Mouse (Mus musculus) left cerebral cortex, postnatal 36 days (tissue): ENCODE data around the gene Fxyd7. TPM values are rescaled to one million over a fixed set of nuclear protein-coding genes. Genes with fewer than 3 reads are reported as not detected.

Experiments
- DNase-seq, 2 experiments: peaks; one replicate each; pipeline ENCODE4 v3.0.0; 2021 to 2022; ENCODE audit warnings: low spot score in 2 of 2, mixed read lengths in 1 of 2
- intact Hi-C: fragments of 180-260 bp; cut with DNase I; formaldehyde crosslinking; loops from one replicate; pipeline ENCODE4 v1.15.1; 2025
- total RNA-seq, 2 experiments: library from RNA; stranded (reverse); gene quantifications; 2 replicates each; pipeline ENCODE4 v1.2.3; 2021

Gene Fxyd7
- total RNA-seq, 2 experiments from 2014 or later, result 184 to 245 TPM

DNA sequence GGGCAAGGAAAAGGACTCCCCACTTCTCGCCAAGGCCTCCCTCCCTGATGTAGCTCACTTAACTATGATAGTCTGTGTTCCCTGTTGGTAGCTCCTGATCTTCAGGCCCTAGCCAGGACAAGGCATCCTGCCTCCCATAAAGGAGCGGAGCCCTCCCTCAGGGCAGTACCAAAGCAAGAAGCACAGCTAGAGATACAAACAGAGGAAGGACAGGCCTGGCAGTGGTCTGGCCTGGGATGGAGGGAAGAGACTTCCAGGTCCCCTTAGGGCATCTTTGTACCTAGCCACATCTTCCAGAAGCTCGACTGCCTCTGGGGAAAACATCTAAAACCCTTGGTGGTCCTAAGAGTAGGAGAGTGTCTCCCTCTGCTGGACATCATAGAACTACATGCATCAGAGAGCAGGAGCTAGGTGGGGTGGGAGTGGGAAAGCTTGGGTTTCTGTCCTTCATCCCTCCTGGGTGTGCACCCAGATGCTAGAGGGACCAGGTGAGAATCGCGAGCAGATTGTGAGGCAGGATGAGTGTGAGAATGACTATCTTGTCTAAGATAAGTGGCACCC lies 26.7 kb upstream of the Fxyd7 start:
- intact Hi-C loops, result loop anchor here (2.0 kb wide), 1 partner anchor 19 kb away; the partner anchor contains the start of gene Lgi4
- peak in 1 of 2 experiments; percentile 15 for DNase-seq

- intact Hi-C loops, result no loop called here
- DNase-seq, result peak in 1 of 2 experiments; percentile 45
Measured at GRCm38 (mm10) chr7:31077470-31077869, 26.2 kb upstream of the Fxyd7 start.

GRCm38 (mm10) chr7:31076492-31076891 lies 25.2 kb upstream of the Fxyd7 start, which contains the start of gene Fxyd3:
Gene Fxyd3, minus strand, starts transcription at chr7:31076704.
- intact Hi-C loops, result no loop called here
- no peak for DNase-seq

DNA sequence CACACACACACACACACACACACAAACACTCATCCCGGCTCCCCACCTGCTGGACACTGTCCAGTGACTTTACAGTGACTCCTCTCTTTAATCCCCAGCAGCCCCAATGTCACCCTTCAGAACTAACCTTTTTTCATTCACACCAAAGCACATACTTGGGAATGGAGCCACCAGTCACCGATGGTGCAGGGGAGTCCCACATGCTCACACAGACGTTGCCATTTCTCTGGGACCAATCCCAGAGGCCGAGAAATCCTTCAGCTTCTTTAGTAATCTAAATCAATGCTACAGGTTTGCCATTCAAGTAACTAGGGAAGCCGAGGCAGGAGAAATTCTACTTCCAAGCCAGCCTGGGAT lies 23.4 kb upstream of the Fxyd7 start:
- intact Hi-C loops, result no loop called here
- DNase-seq, result peak in 1 of 2 experiments; percentile 27

GRCm38 (mm10) chr7:31074061-31074712 lies 22.9 kb upstream of the Fxyd7 start:
- DNase-seq, result peak in 1 of 2 experiments; percentile 44
- intact Hi-C loops, result no loop called here

GRCm38 (mm10) chr7:31073546-31073945 lies 22.3 kb upstream of the Fxyd7 start:
- intact Hi-C loops, result no loop called here

GRCm38 (mm10) chr7:31072326-31072725 lies 21.1 kb upstream of the Fxyd7 start:
- intact Hi-C loops, result no loop called here

More at GRCm38 (mm10) chr7:31073546-31073945, 22.3 kb upstream of the Fxyd7 start:
- no peak for DNase-seq

GRCm38 (mm10) chr7:31070324-31070723 lies 19.1 kb upstream of the Fxyd7 start:
- intact Hi-C loops, result no loop called here

More at GRCm38 (mm10) chr7:31072326-31072725, 21.1 kb upstream of the Fxyd7 start:
- DNase-seq, result no peak

DNA sequence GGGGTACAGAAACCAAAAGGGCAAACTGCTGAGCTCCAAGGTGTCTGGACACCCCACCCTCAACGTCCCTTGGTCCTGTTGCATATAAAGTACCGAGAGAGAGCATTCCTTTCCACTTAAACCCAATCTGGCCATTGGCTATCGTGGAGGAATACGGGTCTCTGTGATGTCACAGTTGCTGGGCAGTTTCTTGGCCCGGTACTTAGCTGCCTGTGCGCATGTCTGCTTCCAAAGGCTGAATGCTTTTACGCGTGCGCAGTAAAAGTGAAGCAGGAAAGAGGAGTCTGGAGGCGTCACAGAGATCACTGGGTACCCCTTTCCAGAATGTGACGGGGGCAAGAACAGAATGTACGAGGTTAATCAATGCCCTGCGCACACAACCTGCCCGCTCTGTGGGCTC lies 18.2 kb upstream of the Fxyd7 start:
- no peak for DNase-seq
- intact Hi-C loops, result no loop called here

More at GRCm38 (mm10) chr7:31070324-31070723, 19.1 kb upstream of the Fxyd7 start:
- no peak for DNase-seq

DNA sequence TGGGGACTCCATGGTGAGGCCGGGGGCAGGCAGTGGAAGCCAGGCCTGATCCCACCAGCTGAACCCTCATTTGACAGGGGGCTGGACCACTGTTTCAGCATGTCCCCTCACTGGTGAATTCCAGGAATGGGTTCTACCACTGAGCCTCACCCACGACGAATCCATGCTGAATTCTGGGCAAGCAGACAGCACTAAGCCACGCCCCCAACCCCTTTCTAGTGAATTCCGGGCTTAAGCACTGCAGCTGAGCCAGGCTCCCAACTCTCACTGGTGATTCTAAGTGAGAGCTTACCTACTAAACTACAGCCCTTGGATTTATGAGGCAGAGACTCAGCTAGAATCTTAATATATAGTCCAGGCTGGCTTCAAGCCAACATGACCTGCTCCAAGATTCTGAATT lies 16.6 kb upstream of the Fxyd7 start:
- intact Hi-C loops, result no loop called here
- DNase-seq, result no peak

DNA sequence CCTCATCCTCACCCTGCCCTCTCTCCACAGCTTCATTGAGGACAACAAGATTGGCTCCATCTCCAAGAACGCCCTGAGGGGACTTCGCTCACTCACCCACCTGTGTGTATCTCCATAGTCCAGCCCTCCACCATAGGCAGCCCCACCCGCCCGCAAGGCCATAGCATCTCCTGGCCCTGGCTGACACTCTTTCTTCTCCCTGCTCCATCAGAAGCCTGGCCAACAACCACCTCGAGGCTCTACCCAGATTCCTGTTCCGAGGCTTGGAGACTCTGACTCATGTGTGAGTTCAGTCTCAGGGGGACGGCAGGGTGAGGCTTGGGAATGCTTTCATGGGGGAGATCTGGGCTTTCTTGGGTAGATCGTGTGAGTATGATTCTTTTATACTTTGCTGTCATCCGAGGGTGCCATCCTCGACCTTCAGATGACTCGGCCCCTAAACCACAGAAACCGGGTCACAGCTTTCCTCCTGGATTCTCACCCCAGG lies 11.8 kb upstream of the Fxyd7 start:
- no peak for DNase-seq
- intact Hi-C loops, result no loop called here

DNA sequence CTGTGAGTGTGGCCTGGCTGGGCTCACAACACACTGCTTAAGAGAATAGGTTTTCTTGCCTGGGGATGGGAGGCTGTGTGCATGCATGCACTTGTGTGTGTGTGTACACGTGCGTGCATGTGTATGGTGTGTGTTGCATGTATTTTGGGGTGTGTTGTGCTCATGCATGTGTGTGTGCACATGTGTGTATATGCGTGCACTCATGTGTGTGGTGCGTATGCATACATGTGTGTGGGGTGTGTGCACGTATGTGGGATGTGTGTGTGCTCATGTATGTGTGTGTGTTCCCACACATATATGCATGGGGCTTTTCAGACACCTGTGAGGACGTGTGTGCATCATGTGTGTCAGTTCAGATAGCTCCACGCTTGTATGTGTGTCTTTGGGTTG lies 9.3 kb upstream of the Fxyd7 start:
- intact Hi-C loops, result no loop called here
- no peak for DNase-seq

DNA sequence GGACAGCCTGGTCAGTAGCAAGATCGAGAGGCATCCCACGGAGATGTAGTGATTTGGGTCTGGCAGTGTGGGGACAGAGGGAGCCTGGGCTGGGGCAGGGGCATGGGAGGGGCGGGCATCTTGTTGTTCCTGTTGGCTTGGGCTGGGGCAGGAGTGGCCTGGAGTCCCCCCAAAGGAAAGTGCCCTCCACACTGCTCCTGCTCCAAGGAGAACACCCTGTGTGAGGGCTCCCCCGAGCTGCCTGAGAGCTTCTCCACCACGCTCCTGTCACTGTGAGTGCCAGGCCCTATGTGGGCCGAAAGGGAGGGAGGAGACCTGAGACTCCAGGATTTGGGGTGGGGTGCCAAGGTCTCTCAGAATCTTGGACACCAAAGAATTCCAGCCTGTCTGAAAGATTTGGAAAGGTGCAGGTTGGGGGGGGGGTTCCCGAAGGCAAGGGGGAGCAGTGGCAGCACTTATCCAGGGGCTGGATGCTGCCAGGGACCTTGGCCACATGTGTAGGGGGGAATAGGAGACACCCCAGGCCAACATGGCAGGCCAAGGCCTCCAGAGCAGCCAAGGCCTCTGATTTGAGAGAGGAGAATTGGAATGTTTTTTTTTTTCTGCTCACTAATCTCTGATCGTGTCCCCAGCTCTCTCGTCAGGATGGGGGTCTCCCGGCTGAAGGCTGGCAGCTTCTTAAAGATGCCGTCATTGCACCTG lies 8.8 kb upstream of the Fxyd7 start:
- intact Hi-C loops, result loop anchor here (1.0 to 2.0 kb wide), 2 partner anchors 19 to 36 kb away; no protein-coding TSS in a partner anchor
- no peak for DNase-seq

DNA sequence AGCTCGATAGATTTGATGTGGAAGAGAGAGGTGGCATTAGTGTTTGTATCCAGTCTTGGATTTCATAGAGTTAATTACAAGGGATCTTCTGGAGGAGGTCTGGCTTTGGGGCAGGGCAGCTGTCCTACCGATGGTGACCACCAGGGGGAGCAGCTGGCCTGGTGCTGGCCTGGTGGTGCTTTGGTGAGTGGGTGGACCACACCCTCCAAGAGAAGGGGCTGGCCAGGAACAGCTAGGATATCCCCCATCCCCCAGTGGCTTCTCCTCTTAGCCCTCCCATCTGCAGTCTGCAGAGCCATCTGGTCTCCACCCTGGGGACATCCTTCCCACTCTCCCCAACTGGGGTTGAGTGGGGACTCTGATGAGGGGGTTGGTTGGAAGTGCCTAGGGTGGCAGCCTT lies 7.8 kb upstream of the Fxyd7 start, which contains the start of gene Lgi4:
Lgi4 (plus strand) TSS at position 235 of the 400 bp plus-strand sequence.
- intact Hi-C loops, result loop anchor here (1.0 to 2.0 kb wide), 2 partner anchors 20 to 37 kb away; no protein-coding TSS in a partner anchor
- DNase-seq, result peak; percentile 81 to 83

DNA sequence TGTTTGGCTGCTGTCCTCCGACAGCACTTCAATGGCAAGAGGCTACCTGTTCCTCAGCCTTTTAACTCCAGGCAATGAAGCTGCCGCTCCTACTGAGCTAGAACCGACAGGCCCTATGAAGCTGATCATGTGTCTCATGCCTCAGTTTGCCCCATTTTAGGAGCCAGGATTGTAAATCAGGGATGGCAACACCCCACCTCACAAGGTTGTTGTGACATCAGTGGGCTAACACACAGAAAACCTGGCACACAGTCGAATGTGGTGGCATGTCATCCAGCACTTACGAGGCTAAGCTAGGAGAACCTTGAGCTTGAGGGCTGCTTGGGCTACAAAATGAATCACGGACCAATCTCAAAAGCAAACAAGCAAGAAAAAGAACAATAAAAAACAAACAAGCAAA lies 6.9 kb upstream of the Fxyd7 start:
- DNase-seq, result no peak
- intact Hi-C loops, result loop anchor here (2.0 kb wide), 1 partner anchor 21 kb away; no protein-coding TSS in a partner anchor

DNA sequence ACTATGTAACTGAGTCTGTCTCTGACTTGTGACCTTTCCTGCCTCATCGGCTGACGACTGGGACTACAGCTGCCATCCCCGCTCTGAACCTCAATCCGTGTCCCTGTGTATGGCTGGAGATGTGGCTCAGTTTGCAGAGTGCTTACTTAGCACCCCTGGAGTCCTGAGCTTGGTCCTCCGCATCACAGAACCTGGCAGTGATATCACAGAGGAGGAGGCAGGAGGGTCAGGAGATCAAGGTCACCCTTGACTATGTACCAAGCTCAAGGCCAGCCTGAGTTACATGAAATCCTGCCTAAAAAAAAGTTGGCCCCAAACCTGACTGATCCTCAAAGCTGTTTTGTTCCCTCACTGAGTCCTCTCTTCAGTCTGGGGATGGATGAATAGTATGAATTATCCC lies 6.5 kb upstream of the Fxyd7 start:
- intact Hi-C loops, result loop anchor here (2.0 kb wide), 1 partner anchor 21 kb away; no protein-coding TSS in a partner anchor
- no peak for DNase-seq

- DNase-seq, result no peak
- intact Hi-C loops, result no loop called here
Measured at GRCm38 (mm10) chr7:31057071-31057470, 5.8 kb upstream of the Fxyd7 start, which contains the start of gene Fxyd1. Gene Fxyd1, minus strand, starts transcription at chr7:31057199.

DNA sequence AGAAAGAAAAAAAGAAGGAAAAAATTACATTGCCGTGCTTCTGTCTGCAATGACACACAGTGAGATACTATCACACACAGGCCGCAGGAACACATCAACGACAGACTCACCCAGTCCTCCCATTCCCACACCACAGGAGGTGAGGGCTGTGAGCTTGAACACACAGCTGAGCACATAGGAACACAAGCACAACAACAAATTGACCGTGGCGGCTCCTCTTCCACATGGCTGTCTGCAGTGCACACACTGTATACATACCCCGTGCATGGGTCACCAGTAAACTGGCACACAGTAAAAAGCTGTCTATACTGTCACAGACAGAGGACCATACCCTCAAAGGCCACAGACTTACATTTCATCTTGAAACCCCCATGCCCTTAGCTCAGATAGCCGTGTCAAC lies 5.2 kb upstream of the Fxyd7 start:
- DNase-seq, result no peak
- intact Hi-C loops, result no loop called here

- intact Hi-C loops, result no loop called here
Measured at GRCm38 (mm10) chr7:31055883-31056282, 4.6 kb upstream of the Fxyd7 start.

DNA sequence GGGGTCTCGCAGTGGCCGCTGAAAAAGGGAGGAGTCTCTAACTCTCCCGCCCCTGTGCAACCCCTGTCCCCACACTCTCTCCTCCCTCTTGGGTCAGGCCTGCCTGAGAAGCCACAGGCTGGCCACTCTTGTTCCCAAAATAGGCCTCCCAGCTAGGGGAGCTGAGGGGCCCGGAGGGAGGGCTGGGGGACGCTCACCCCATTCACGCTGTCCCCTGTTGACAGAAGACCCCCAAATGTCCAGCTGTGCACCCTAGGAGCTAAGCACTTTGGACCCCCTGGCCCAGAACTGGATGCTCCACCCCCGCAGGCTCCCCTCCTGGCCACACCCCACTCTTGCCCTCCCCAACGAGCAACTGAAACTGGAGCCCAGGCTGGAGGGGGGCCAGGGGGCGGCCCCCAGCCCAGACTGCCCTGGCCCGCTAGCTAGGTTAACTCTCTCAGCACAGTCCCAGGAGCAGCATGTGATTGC lies 4.1 kb upstream of the Fxyd7 start:
- intact Hi-C loops, result no loop called here
- peak; percentile 25 to 49 for DNase-seq

More at GRCm38 (mm10) chr7:31055883-31056282, 4.6 kb upstream of the Fxyd7 start:
- no peak for DNase-seq
